Mouse (Mus musculus) spleen, adult 2 months (tissue): ENCODE data around the gene Arhgap20.

Experiments
- CTCF ChIP-seq: fragments of 200-500 bp; IDR thresholded peaks from 2 replicates; pipeline ENCODE4 v1.5.1; 2011; ENCODE audit warnings: mild to moderate bottlenecking, inconsistent platforms; ENCODE audit not compliant: insufficient read depth, insufficient read length, insufficient replicate concordance; ENCODE audit errors: extremely low read depth
- POLR2A ChIP-seq: fragments of 200-500 bp; IDR thresholded peaks from 2 replicates; pipeline ENCODE4 v1.6.1; 2011; ENCODE audit warnings: low read depth, low read length, inconsistent platforms

DNA sequence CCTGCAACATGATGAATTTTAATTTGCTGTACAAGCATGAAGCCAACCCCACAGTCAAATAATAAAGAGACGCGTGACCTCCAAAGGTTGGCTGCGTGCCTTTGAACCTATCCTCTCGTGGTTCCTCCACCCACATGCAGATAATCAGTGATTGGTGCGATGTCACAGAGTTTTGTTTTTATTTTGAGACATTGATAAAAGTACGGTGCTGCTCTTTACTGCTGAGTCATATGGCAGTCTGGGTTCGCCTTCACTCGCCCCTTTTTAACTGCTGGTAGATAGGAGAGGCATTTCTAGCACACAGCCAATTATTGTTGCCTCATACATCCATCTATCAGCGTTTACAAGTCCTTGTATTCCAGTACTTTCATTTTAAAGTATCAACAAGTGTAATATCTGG is 34.0 kb downstream of the Arhgap20 start:
- TF ChIP-seq CTCF (no peak), POLR2A (no peak)
